Mouse (Mus musculus) gastrocnemius, postnatal 36 days (tissue): ENCODE results near the gene Wdr46. TPM values are rescaled to one million over a fixed set of nuclear protein-coding genes. Genes with fewer than 3 reads are reported as not detected.

Experiments
- total RNA-seq, 2 experiments: library from RNA; stranded (reverse); gene quantifications; 2 replicates each; pipeline ENCODE4 v1.2.3; 2021

Wdr46 gene
- total RNA-seq, 2 experiments from 2014 or later = 8.4 to 9.7 TPM

Other genes with a start within 250 kb of the Wdr46 start
- gene March2, start 222.0 kb upstream of the Wdr46 start, total RNA-seq = 10 to 100 TPM; 83.8 to 92.6 TPM
- 100 to 1,000 TPM; 120 to 147 TPM for gene Rab11b, start 180.1 kb upstream of the Wdr46 start, total RNA-seq
- gene Angptl4, start 158.8 kb upstream of the Wdr46 start, total RNA-seq = 10 to 100 TPM in 1 of 2 experiments, 1 to 10 TPM in 1; 8.0 to 11.7 TPM
- 10 to 100 TPM; 15.3 to 22.5 TPM for gene Kank3, start 130.1 kb upstream of the Wdr46 start, total RNA-seq
- gene Rps28, start 116.1 kb upstream of the Wdr46 start, total RNA-seq = 100 to 1,000 TPM; 503 to 584 TPM
- gene Ndufa7, start 116.1 kb upstream of the Wdr46 start, total RNA-seq = 100 to 1,000 TPM; 325 to 364 TPM
- 10 to 100 TPM; 13.3 to 15.2 TPM for gene Cd320, start 97.6 kb upstream of the Wdr46 start, total RNA-seq
- not detected for gene Gm7029, start 66.8 kb upstream of the Wdr46 start, total RNA-seq
- 1 to 10 TPM in 1 of 2 experiments, under 1 TPM in 1; 0.74 to 1.1 TPM for gene Kifc1, start 50.0 kb upstream of the Wdr46 start, total RNA-seq
- not detected for gene Platr17, start 35.5 kb upstream of the Wdr46 start, total RNA-seq
- 10 to 100 TPM in 1 of 2 experiments, 1 to 10 TPM in 1; 9.3 to 11.3 TPM for gene Daxx, start 31.2 kb upstream of the Wdr46 start, total RNA-seq
- gene Tapbp, start 24.8 kb upstream of the Wdr46 start, total RNA-seq = 10 to 100 TPM; 31.8 to 34.7 TPM
- gene Zbtb22, start 24.8 kb upstream of the Wdr46 start, total RNA-seq = 10 to 100 TPM; 12.6 to 16.6 TPM
- gene Rgl2, start 11.1 kb upstream of the Wdr46 start, total RNA-seq = 10 to 100 TPM; 26.5 to 28.3 TPM
- 10 to 100 TPM; 56.7 to 58.6 TPM for gene Pfdn6, start 317 bp upstream of the Wdr46 start, total RNA-seq
- gene B3galt4, start 10.8 kb downstream of the Wdr46 start, total RNA-seq = 1 to 10 TPM; 1.5 to 1.6 TPM
- gene Vps52, start 15.2 kb downstream of the Wdr46 start, total RNA-seq = 10 to 100 TPM; 30.5 to 30.6 TPM
- gene Rps18, start 15.3 kb downstream of the Wdr46 start, total RNA-seq = 100 to 1,000 TPM; 282 to 369 TPM
- 10 to 100 TPM; 25.6 to 32.9 TPM for gene H2-K1, start 59.7 kb downstream of the Wdr46 start, total RNA-seq
- 10 to 100 TPM; 11.7 to 12.4 TPM for gene Ring1, start 84.0 kb downstream of the Wdr46 start, total RNA-seq
- 10 to 100 TPM; 55.5 to 64.2 TPM for gene H2-Ke6, start 87.4 kb downstream of the Wdr46 start, total RNA-seq
- gene Slc39a7, start 91.0 kb downstream of the Wdr46 start, total RNA-seq = 10 to 100 TPM; 40.8 to 45.2 TPM
- gene Rxrb, start 91.2 kb downstream of the Wdr46 start, total RNA-seq = 10 to 100 TPM; 34.5 to 35.3 TPM
- gene Col11a2, start 98.8 kb downstream of the Wdr46 start, total RNA-seq = 1 to 10 TPM; 9.3 to 9.6 TPM
- gene H2-Oa, start 151.7 kb downstream of the Wdr46 start, total RNA-seq = not detected
- gene H2-DMa, start 178.9 kb downstream of the Wdr46 start, total RNA-seq = 1 to 10 TPM; 3.6 to 4.9 TPM
- 10 to 100 TPM; 63.2 to 74.1 TPM for gene Brd2, start 182.0 kb downstream of the Wdr46 start, total RNA-seq
- gene H2-DMb2, start 202.6 kb downstream of the Wdr46 start, total RNA-seq = under 1 TPM; 0.35 to 0.48 TPM
- gene H2-DMb1, start 212.4 kb downstream of the Wdr46 start, total RNA-seq = 1 to 10 TPM in 1 of 2 experiments, under 1 TPM in 1; 0.71 to 1.2 TPM
- gene Tap1, start 246.9 kb downstream of the Wdr46 start, total RNA-seq = 1 to 10 TPM; 1.6 to 1.8 TPM
- 1 to 10 TPM; 1.0 to 1.9 TPM for gene Psmb9, start 247.1 kb downstream of the Wdr46 start, total RNA-seq